Mouse (Mus musculus): ENCODE measurements around the gene Bscl2. TPM values are rescaled to one million over a fixed set of nuclear protein-coding genes. Genes with fewer than 3 reads are reported as not detected.

Gene Bscl2
- 84.8 and 97.8 TPM in 2 replicates for total RNA-seq (2015)
- total RNA-seq (2017), result 48.1 and 49.6 TPM in 2 replicates

- peak; percentile 79 for ATAC-seq (ENCODE audit: poor library complexity, severe bottlenecking)
Measured at GRCm38 (mm10) chr19:8837251-8837791, at the start of gene Bscl2. Gene Bscl2, plus strand, starts transcription at chr19:8837467.

- no peak for ATAC-seq (ENCODE audit: poor library complexity, severe bottlenecking)
Measured at GRCm38 (mm10) chr19:8788521-8788920, 48.7 kb upstream of the Bscl2 start.

GRCm38 (mm10) chr19:8789171-8789570 is 48.1 kb upstream of the Bscl2 start:
- no peak for ATAC-seq (ENCODE audit: poor library complexity, severe bottlenecking)

- no peak for ATAC-seq (ENCODE audit: poor library complexity, severe bottlenecking)
Measured at GRCm38 (mm10) chr19:8790171-8790570, 47.1 kb upstream of the Bscl2 start.

- peak; percentile 77 for ATAC-seq (ENCODE audit: poor library complexity, severe bottlenecking)
Measured at GRCm38 (mm10) chr19:8798264-8798946, 38.9 kb upstream of the Bscl2 start, which contains the start of gene Polr2g. Gene Polr2g, minus strand, starts transcription at chr19:8798577.

GRCm38 (mm10) chr19:8798947-8799315 is 38.3 kb upstream of the Bscl2 start:
- no peak for ATAC-seq (ENCODE audit: poor library complexity, severe bottlenecking)

- peak; percentile 90 for ATAC-seq (ENCODE audit: poor library complexity, severe bottlenecking)
Measured at GRCm38 (mm10) chr19:8802130-8802821, 35.0 kb upstream of the Bscl2 start, which contains the start of gene Zbtb3. Gene Zbtb3, plus strand, starts transcription at chr19:8802555.

- ATAC-seq (ENCODE audit: poor library complexity, severe bottlenecking), result no peak
Measured at GRCm38 (mm10) chr19:8803204-8803780, 34.0 kb upstream of the Bscl2 start.

GRCm38 (mm10) chr19:8803879-8804660 is 33.2 kb upstream of the Bscl2 start:
- ATAC-seq (ENCODE audit: poor library complexity, severe bottlenecking), result no peak

- no peak for ATAC-seq (ENCODE audit: poor library complexity, severe bottlenecking)
Measured at GRCm38 (mm10) chr19:8806810-8807209, 30.5 kb upstream of the Bscl2 start.

GRCm38 (mm10) chr19:8815812-8816211 is 21.5 kb upstream of the Bscl2 start:
- ATAC-seq (ENCODE audit: poor library complexity, severe bottlenecking), result no peak

- no peak for ATAC-seq (ENCODE audit: poor library complexity, severe bottlenecking)
Measured at GRCm38 (mm10) chr19:8817001-8817400, 20.3 kb upstream of the Bscl2 start.

GRCm38 (mm10) chr19:8818301-8818798 is 18.9 kb upstream of the Bscl2 start:
- no peak for ATAC-seq (ENCODE audit: poor library complexity, severe bottlenecking)

- ATAC-seq (ENCODE audit: poor library complexity, severe bottlenecking), result peak; percentile 74
Measured at GRCm38 (mm10) chr19:8818801-8819595, 18.3 kb upstream of the Bscl2 start, which contains the start of gene Ttc9c. Gene Ttc9c, minus strand, starts transcription at chr19:8819333.

GRCm38 (mm10) chr19:8819596-8820423 is 17.5 kb upstream of the Bscl2 start, which contains the start of gene Hnrnpul2:
Gene Hnrnpul2, plus strand, starts transcription at chr19:8820010.
- peak; percentile 84 for ATAC-seq (ENCODE audit: poor library complexity, severe bottlenecking)

GRCm38 (mm10) chr19:8820424-8820956 is 16.8 kb upstream of the Bscl2 start:
- peak; percentile 5 for ATAC-seq (ENCODE audit: poor library complexity, severe bottlenecking)

GRCm38 (mm10) chr19:8821146-8821545 is 16.1 kb upstream of the Bscl2 start:
- ATAC-seq (ENCODE audit: poor library complexity, severe bottlenecking), result no peak

- ATAC-seq (ENCODE audit: poor library complexity, severe bottlenecking), result no peak
Measured at GRCm38 (mm10) chr19:8822696-8823095, 14.6 kb upstream of the Bscl2 start.

All from megakaryocyte, adult 5-6 weeks (primary cell).